Mouse (Mus musculus): ENCODE results near the gene Vwf. TPM values are rescaled to one million over a fixed set of nuclear protein-coding genes. Genes with fewer than 3 reads are reported as not detected.

The Vwf gene
- total RNA-seq, 2 experiments from 2014 or later, result 7.6 to 7.9 TPM

Other genes with a start within 250 kb of the Vwf start
- gene Ltbr, start 232.9 kb upstream of the Vwf start, total RNA-seq (2021), result 10 to 100 TPM; 76.7 to 87.4 TPM
- 1 to 10 TPM; 1.1 to 1.5 TPM for gene Scnn1a, start 226.1 kb upstream of the Vwf start, total RNA-seq (2021)
- 100 to 1,000 TPM; 242 to 262 TPM for gene Tnfrsf1a, start 197.4 kb upstream of the Vwf start, total RNA-seq (2021)
- under 1 TPM in 1 of 2 experiments, not detected in 1; 0.36 TPM for gene Plekhg6, start 166.0 kb upstream of the Vwf start, total RNA-seq (2021)
- 100 to 1,000 TPM; 115 to 170 TPM for gene Cd9, start 52.0 kb upstream of the Vwf start, total RNA-seq (2021)
- under 1 TPM in 1 of 2 experiments, not detected in 1; 0.07 TPM for gene Ano2, start 143.6 kb downstream of the Vwf start, total RNA-seq (2021)